Mouse (Mus musculus): ENCODE results near the gene Olig2.

GRCm38 (mm10) chr16:91191663-91192237, 33.5 kb upstream of the Olig2 start:
- TF ChIP-seq CTCF (IDR thresholded peaks at IDR 0.05; ENCODE audit: borderline replicate concordance, extremely low read depth, insufficient read depth, insufficient read length) (no peak), POLR2A (IDR thresholded peaks at IDR 0.05; ENCODE audit: borderline replicate concordance, extremely low read depth, insufficient read depth, insufficient read length, poor library complexity, severe bottlenecking) (no peak)

Measured in brain, embryonic 14.5 days (tissue).